Mouse (Mus musculus) heart, adult 2 months (tissue): ENCODE results near the gene Ppp3ca.

Experiments used
- CTCF ChIP-seq: fragments of 200-600 bp; IDR thresholded peaks from 2 replicates; pipeline ENCODE4 v1.8.1; 2022; ENCODE audit warnings: antibody characterized with exemption, mild to moderate bottlenecking, moderate library complexity
- EP300 ChIP-seq: fragments of 200-500 bp; IDR thresholded peaks from 2 replicates; pipeline ENCODE4 v1.6.1; 2011; ENCODE audit warnings: low read depth, low read length, control low read depth; ENCODE audit not compliant: insufficient read depth
- POLR2A ChIP-seq: fragments of 200-500 bp; IDR thresholded peaks from 2 replicates; pipeline ENCODE4 v1.6.1; 2011; ENCODE audit warnings: mild to moderate bottlenecking, low read depth, low read length, control low read depth; ENCODE audit not compliant: insufficient read depth

- TF ChIP-seq CTCF: no peak
- TF ChIP-seq EP300: no peak
- TF ChIP-seq POLR2A: no peak
These were observed 66.1 kb downstream of the Ppp3ca start for GRCm38 (mm10) chr3:136736021-136736420.
